Mouse (Mus musculus) spleen, adult 2 months (tissue): ENCODE results near the gene Slc9a3. TPM values are rescaled to one million over a fixed set of nuclear protein-coding genes. Genes with fewer than 3 reads are reported as not detected.

Source experiments
- DNase-seq, 2 experiments: peaks; one replicate each; pipeline versions ENCODE4 v3.0.0 to v3.0.0-alpha.2; 2012 to 2021; ENCODE audit warnings: low spot score in 2 of 2, low read depth in 1 of 2
- H3K27ac ChIP-seq: fragments of 200-500 bp; 2 replicates; pipeline ENCODE4 v1.5.1; 2012; ENCODE audit warnings: low read length, inconsistent platforms; ENCODE audit not compliant: insufficient read depth
- H3K27me3 ChIP-seq: fragments of 200-500 bp; 2 replicates; pipeline ENCODE4 v1.6.1; 2012; ENCODE audit warnings: mild to moderate bottlenecking, moderate library complexity, low read length, inconsistent platforms; ENCODE audit not compliant: control insufficient read depth, insufficient read depth
- H3K36me3 ChIP-seq: fragments of 200-500 bp; 2 replicates; pipeline ENCODE4 v1.6.1; 2012; ENCODE audit warnings: mild to moderate bottlenecking, low read length, inconsistent platforms; ENCODE audit not compliant: control insufficient read depth, insufficient read depth
- H3K4me1 ChIP-seq: fragments of 200-500 bp; 2 replicates; pipeline ENCODE4 v1.6.1; 2011; ENCODE audit warnings: inconsistent platforms; ENCODE audit not compliant: control insufficient read depth, insufficient read depth, insufficient read length
- H3K4me3 ChIP-seq: fragments of 200-500 bp; 2 replicates; pipeline ENCODE4 v1.5.1; 2011; ENCODE audit warnings: mild to moderate bottlenecking, inconsistent platforms; ENCODE audit not compliant: insufficient read depth, insufficient read length; ENCODE audit errors: extremely low read depth
- CTCF ChIP-seq: fragments of 200-500 bp; IDR thresholded peaks from 2 replicates; pipeline ENCODE4 v1.5.1; 2011; ENCODE audit warnings: mild to moderate bottlenecking, inconsistent platforms; ENCODE audit not compliant: insufficient read depth, insufficient read length, insufficient replicate concordance; ENCODE audit errors: extremely low read depth
- POLR2A ChIP-seq: fragments of 200-500 bp; IDR thresholded peaks from 2 replicates; pipeline ENCODE4 v1.6.1; 2011; ENCODE audit warnings: low read depth, low read length, inconsistent platforms
- WGBS: fragments of 180-500 bp; shearing (Covaris S2); methylation state at CpG from one replicate; pipeline ENCODE4 v1.1.7; 2018; 5-methylcytosine and 5-hydroxymethylcytosine counted together
- polyA plus RNA-seq: library from polyadenylated mRNA; depleted of rRNA; stranded (reverse); fragments of >200 nt; gene quantifications from 2 replicates; pipeline ENCODE4 v1.2.3, GENCODE M21; 2012; rRNA removed

Gene Slc9a3
- polyA plus RNA-seq, 1 experiment, result 0.01 TPM

- H3K4me3 ChIP-seq, result no peak overlapping the region
- no peak for TF ChIP-seq CTCF
- TF ChIP-seq POLR2A, result no peak
- 93% methylated on average over 5 of the region's 5 CpGs for WGBS
Observed at GRCm38 (mm10) chr13:74172036-74172435, 50.8 kb downstream of the Slc9a3 start.

GRCm38 (mm10) chr13:74183011-74183695, 61.9 kb downstream of the Slc9a3 start:
- no peak for DNase-seq
- no peaks in the 10 kb centered on the region for H3K27me3 ChIP-seq
- 89% methylated on average over 5 of the region's 5 CpGs for WGBS
- no peak overlapping the region for H3K4me3 ChIP-seq
- peaks cover 30% of the 10 kb centered on the region for H3K36me3 ChIP-seq
- no peaks in the 10 kb centered on the region for H3K4me1 ChIP-seq
- TF ChIP-seq CTCF (no peak), POLR2A (no peak)
- H3K27ac ChIP-seq, result no peak overlapping the region

More at GRCm38 (mm10) chr13:74172036-74172435, 50.8 kb downstream of the Slc9a3 start:
- H3K27me3 ChIP-seq, result no peaks in the 10 kb centered on the region
- peaks cover 23% of the 10 kb centered on the region for H3K36me3 ChIP-seq
- no peak for DNase-seq
- no peak overlapping the region for H3K27ac ChIP-seq
- no peaks in the 10 kb centered on the region for H3K4me1 ChIP-seq

- TF ChIP-seq CTCF, result no peak
- TF ChIP-seq POLR2A, result no peak
- DNase-seq, result no peak
- H3K27me3 ChIP-seq, result no peaks in the 10 kb centered on the region
- H3K4me3 ChIP-seq, result no peak overlapping the region
- peaks cover 27% of the 10 kb centered on the region for H3K36me3 ChIP-seq
- 90% methylated on average over 6 of the region's 6 CpGs for WGBS
- H3K4me1 ChIP-seq, result no peaks in the 10 kb centered on the region
- H3K27ac ChIP-seq, result no peak overlapping the region
Observed at GRCm38 (mm10) chr13:74192613-74193012, 71.4 kb downstream of the Slc9a3 start.

- H3K4me3 ChIP-seq, result no peak overlapping the region
- H3K27me3 ChIP-seq, result no peaks in the 10 kb centered on the region
- DNase-seq, result no peak
- TF ChIP-seq CTCF (no peak), POLR2A (no peak)
- no peaks in the 10 kb centered on the region for H3K4me1 ChIP-seq
- WGBS, result 65% methylated on average over 3 of the region's 3 CpGs
- peaks cover 22% of the 10 kb centered on the region for H3K36me3 ChIP-seq
- H3K27ac ChIP-seq, result no peak overlapping the region
Observed at GRCm38 (mm10) chr13:74196451-74196850, 75.2 kb downstream of the Slc9a3 start.

- peak; percentile 78 to 90 for DNase-seq
- under 1% methylated on average over 39 of the region's 39 CpGs for WGBS
- no peak for TF ChIP-seq CTCF
- peak; percentile 84 for TF ChIP-seq POLR2A
- Histone ChIP-seq H3K4me1 (no peaks in the 10 kb centered on the region; the same call in 1 of the 2 replicates), H3K27me3 (no peaks in the 10 kb centered on the region), H3K36me3 (peaks cover 10% of the 10 kb centered on the region), H3K27ac (peak within 1 kb of the TSS; percentile 94), H3K4me3 (peak within 1 kb of the TSS; percentile 82)
Observed at GRCm38 (mm10) chr13:74208317-74208985, 87.2 kb downstream of the Slc9a3 start, which contains the start of gene Exoc3. Gene Exoc3, minus strand, starts transcription at chr13:74208732.

- peak overlapping the region; percentile 82 for H3K4me3 ChIP-seq
- WGBS, result 6% methylated on average over 12 of the region's 12 CpGs
- no peak for DNase-seq
Observed at GRCm38 (mm10) chr13:74208986-74209345, 87.7 kb downstream of the Slc9a3 start.

GRCm38 (mm10) chr13:74218441-74218840, 97.2 kb downstream of the Slc9a3 start:
- no peak overlapping the region for H3K27ac ChIP-seq
- no peaks in the 10 kb centered on the region for H3K27me3 ChIP-seq
- H3K4me3 ChIP-seq, result no peak overlapping the region
- 90% methylated on average over 3 of the region's 3 CpGs for WGBS
- no peaks in the 10 kb centered on the region for H3K36me3 ChIP-seq
- TF ChIP-seq CTCF, result no peak
- no peak for TF ChIP-seq POLR2A
- no peak for DNase-seq
- H3K4me1 ChIP-seq, result no peaks in the 10 kb centered on the region

More at GRCm38 (mm10) chr13:74208986-74209345, 87.7 kb downstream of the Slc9a3 start:
- TF ChIP-seq CTCF, result no peak
- no peak for TF ChIP-seq POLR2A
- no peaks in the 10 kb centered on the region for H3K27me3 ChIP-seq
- H3K36me3 ChIP-seq, result peaks cover 8% of the 10 kb centered on the region
- peak overlapping the region; percentile 94 for H3K27ac ChIP-seq
- H3K4me1 ChIP-seq, result no peaks in the 10 kb centered on the region; the same call in 1 of the 2 replicates

Other genes with a start within 250 kb of the Slc9a3 start
- 0.49 and 0.62 TPM in 2 replicates for gene Trip13, start 183.7 kb upstream of the Slc9a3 start, polyA plus RNA-seq
- gene Brd9, start 183.6 kb upstream of the Slc9a3 start, polyA plus RNA-seq, result 26.6 and 27.8 TPM in 2 replicates
- gene Zdhhc11, start 157.6 kb upstream of the Slc9a3 start, polyA plus RNA-seq, result not detected in 2 replicates
- 1.4 and 2.2 TPM in 2 replicates for gene Tppp, start 112.0 kb upstream of the Slc9a3 start, polyA plus RNA-seq
- 2.4 and 3.7 TPM in 2 replicates for gene Cep72, start 59.2 kb upstream of the Slc9a3 start, polyA plus RNA-seq
- gene Exoc3, start 87.3 kb downstream of the Slc9a3 start, polyA plus RNA-seq, result 21.0 and 21.6 TPM in 2 replicates
- gene Ahrr, start 170.9 kb downstream of the Slc9a3 start, polyA plus RNA-seq, result 0.41 and 1.0 TPM in 2 replicates
- gene Pdcd6, start 196.1 kb downstream of the Slc9a3 start, polyA plus RNA-seq, result 43.3 and 50.7 TPM in 2 replicates
- gene Sdha, start 228.8 kb downstream of the Slc9a3 start, polyA plus RNA-seq, result 49.8 and 69.0 TPM in 2 replicates
- gene Ccdc127, start 228.9 kb downstream of the Slc9a3 start, polyA plus RNA-seq, result 0.97 and 1.2 TPM in 2 replicates
- gene Lrrc14b, start 242.5 kb downstream of the Slc9a3 start, polyA plus RNA-seq, result 0.07 TPM in 1 of 2 replicates, not detected in the other